Mouse (Mus musculus) CH12F3 (cell line): ENCODE data around the gene Hoxc5.

Source experiments
- in situ Hi-C: fragments of 300-500 bp; cut with MboI; formaldehyde crosslinking; loops from 2 replicates; pipeline ENCODE4 v1.14.3; 2020; ENCODE audit warnings: low sequenced_read_pairs

Gene Hoxc5

GRCm38 (mm10) chr15:102945185-102946077 is 21.8 kb upstream of the Hoxc5 start:
- in situ Hi-C loops: no loop called here

- in situ Hi-C loops: no loop called here
Observed at GRCm38 (mm10) chr15:102947276-102947675, 20.0 kb upstream of the Hoxc5 start.

- in situ Hi-C loops: no loop called here
Observed at GRCm38 (mm10) chr15:102948842-102949241, 18.4 kb upstream of the Hoxc5 start.

GRCm38 (mm10) chr15:102949696-102950095 is 17.5 kb upstream of the Hoxc5 start:
- in situ Hi-C loops: no loop called here

- in situ Hi-C loops: no loop called here
Observed at GRCm38 (mm10) chr15:102950877-102951276, 16.4 kb upstream of the Hoxc5 start.

GRCm38 (mm10) chr15:102953561-102953960 is 13.7 kb upstream of the Hoxc5 start:
- in situ Hi-C loops: no loop called here

GRCm38 (mm10) chr15:102954192-102955006 is 12.8 kb upstream of the Hoxc5 start, which contains the start of gene Hoxc11:
Gene Hoxc11, plus strand, starts transcription at chr15:102954427.
- in situ Hi-C loops: no loop called here

GRCm38 (mm10) chr15:102955007-102955382 is 12.2 kb upstream of the Hoxc5 start:
- in situ Hi-C loops: no loop called here

- in situ Hi-C loops: no loop called here
Observed at GRCm38 (mm10) chr15:102955833-102956640, 11.2 kb upstream of the Hoxc5 start.

- in situ Hi-C loops: no loop called here
Observed at GRCm38 (mm10) chr15:102956906-102957305, 10.3 kb upstream of the Hoxc5 start.

- in situ Hi-C loops: no loop called here
Observed at GRCm38 (mm10) chr15:102959663-102960191, 7.5 kb upstream of the Hoxc5 start.

- in situ Hi-C loops: no loop called here
Observed at GRCm38 (mm10) chr15:102961728-102962127, 5.5 kb upstream of the Hoxc5 start.

- in situ Hi-C loops: no loop called here
Observed at GRCm38 (mm10) chr15:102962492-102962891, 4.8 kb upstream of the Hoxc5 start.

GRCm38 (mm10) chr15:102963259-102963658 is 4.0 kb upstream of the Hoxc5 start:
- in situ Hi-C loops: no loop called here

GRCm38 (mm10) chr15:102963671-102964640 is 3.3 kb upstream of the Hoxc5 start:
- in situ Hi-C loops: no loop called here

GRCm38 (mm10) chr15:102965003-102965891 is 2.0 kb upstream of the Hoxc5 start:
- in situ Hi-C loops: no loop called here

GRCm38 (mm10) chr15:102965892-102966775 is 1.1 kb upstream of the Hoxc5 start:
- in situ Hi-C loops: no loop called here
